Mouse (Mus musculus): ENCODE measurements around the gene BC005561. TPM values are rescaled to one million over a fixed set of nuclear protein-coding genes. Genes with fewer than 3 reads are reported as not detected.

Gene BC005561
- 15.2 and 16.7 TPM in 2 replicates for polyA plus RNA-seq (2014; fragmentation: Nextera tagmentation; extraction: Ambion mirVana)

- WGBS, result under 1% methylated on average over 62 of the region's 83 CpGs
- Histone ChIP-seq H3K36me3 (replicated peaks; ENCODE audit: control insufficient read depth, insufficient read depth, low read depth, low read length) (no peaks in the 10 kb centered on the region; the same call in 1 of the 2 replicates), H3K9ac (replicated peaks; ENCODE audit: low read length) (peak within 1 kb of the TSS; percentile 89), H3K9me3 (replicated peaks; ENCODE audit: control insufficient read depth, low read length) (no peaks in the 10 kb centered on the region), H3K27me3 (ENCODE audit: control insufficient read depth, insufficient read depth, low read length) (no peaks in the 10 kb centered on the region), H3K4me1 (ENCODE audit: control insufficient read depth, insufficient read depth, low read length) (no peaks in the 10 kb centered on the region), H3K4me3 (ENCODE audit: low read depth, low read length) (peak within 1 kb of the TSS; percentile 81), H3K4me2 (ENCODE audit: low read depth, low read length) (peak within 1 kb of the TSS; percentile 65), H3K27ac (replicated peaks; ENCODE audit: low read depth, low read length) (peak within 1 kb of the TSS; percentile 72; the same call in 1 of the 2 replicates)
- DNase-seq (ENCODE audit: low spot score), result peak; percentile 91
- ATAC-seq (replicated peaks; ENCODE audit: insufficient number of reproducible peaks, low FRiP score, low TSS enrichment, low read depth), result peak; percentile 96
These were observed at the start of gene BC005561 for GRCm38 (mm10) chr5:104508195-104508891. BC005561 (plus strand) TSS chr5:104508352.

- peak within 1 kb of the TSS; percentile 79 for H3K4me3 ChIP-seq (ENCODE audit: low read depth, low read length)
- no peaks in the 10 kb centered on the region for H3K27me3 ChIP-seq (ENCODE audit: control insufficient read depth, insufficient read depth, low read length)
- WGBS, result 10% methylated on average over 46 of the region's 46 CpGs
- H3K27ac ChIP-seq (replicated peaks; ENCODE audit: low read depth, low read length), result peak within 1 kb of the TSS; percentile 87
- H3K36me3 ChIP-seq (replicated peaks; ENCODE audit: control insufficient read depth, insufficient read depth, low read depth, low read length), result no peaks in the 10 kb centered on the region
- H3K4me2 ChIP-seq (ENCODE audit: low read depth, low read length), result peak within 1 kb of the TSS; percentile 82
- no peaks in the 10 kb centered on the region for H3K9me3 ChIP-seq (replicated peaks; ENCODE audit: control insufficient read depth, low read length)
- H3K9ac ChIP-seq (replicated peaks; ENCODE audit: low read length), result peak within 1 kb of the TSS; percentile 98
- peak; percentile 80 for ATAC-seq (replicated peaks; ENCODE audit: insufficient number of reproducible peaks, low FRiP score, low TSS enrichment, low read depth)
- no peaks in the 10 kb centered on the region for H3K4me1 ChIP-seq (ENCODE audit: control insufficient read depth, insufficient read depth, low read length)
- DNase-seq (ENCODE audit: low spot score), result peak; percentile 79
These were observed 49.1 kb upstream of the BC005561 start, which contains the start of gene Pkd2 for GRCm38 (mm10) chr5:104458832-104459705. Pkd2 (plus strand) TSS chr5:104459450.

- Histone ChIP-seq H3K27ac (replicated peaks; ENCODE audit: low read depth, low read length) (peak overlapping the region; percentile 87), H3K9ac (replicated peaks; ENCODE audit: low read length) (peak overlapping the region; percentile 98), H3K4me1 (ENCODE audit: control insufficient read depth, insufficient read depth, low read length) (no peaks in the 10 kb centered on the region), H3K36me3 (replicated peaks; ENCODE audit: control insufficient read depth, insufficient read depth, low read depth, low read length) (no peaks in the 10 kb centered on the region), H3K4me3 (ENCODE audit: low read depth, low read length) (peak overlapping the region; percentile 79), H3K9me3 (replicated peaks; ENCODE audit: control insufficient read depth, low read length) (no peaks in the 10 kb centered on the region), H3K27me3 (ENCODE audit: control insufficient read depth, insufficient read depth, low read length) (no peaks in the 10 kb centered on the region), H3K4me2 (ENCODE audit: low read depth, low read length) (peak overlapping the region; percentile 82)
- WGBS, result under 1% methylated on average over 79 of the region's 82 CpGs
- DNase-seq (ENCODE audit: low spot score) (peak; percentile 74), ATAC-seq (replicated peaks; ENCODE audit: insufficient number of reproducible peaks, low FRiP score, low TSS enrichment, low read depth) (peak; percentile 76)
These were observed 48.3 kb upstream of the BC005561 start for GRCm38 (mm10) chr5:104459706-104460455.

GRCm38 (mm10) chr5:104460456-104460838, 47.7 kb upstream of the BC005561 start:
- no peak for ATAC-seq (replicated peaks; ENCODE audit: insufficient number of reproducible peaks, low FRiP score, low TSS enrichment, low read depth)
- Histone ChIP-seq H3K4me1 (ENCODE audit: control insufficient read depth, insufficient read depth, low read length) (no peaks in the 10 kb centered on the region), H3K36me3 (replicated peaks; ENCODE audit: control insufficient read depth, insufficient read depth, low read depth, low read length) (no peaks in the 10 kb centered on the region), H3K9me3 (replicated peaks; ENCODE audit: control insufficient read depth, low read length) (no peaks in the 10 kb centered on the region), H3K9ac (replicated peaks; ENCODE audit: low read length) (peak overlapping the region; percentile 98), H3K27me3 (ENCODE audit: control insufficient read depth, insufficient read depth, low read length) (no peaks in the 10 kb centered on the region), H3K27ac (replicated peaks; ENCODE audit: low read depth, low read length) (no peak overlapping the region), H3K4me2 (ENCODE audit: low read depth, low read length) (peak overlapping the region; percentile 82), H3K4me3 (ENCODE audit: low read depth, low read length) (peak overlapping the region; percentile 79)
- WGBS, result 35% methylated on average over 3 of the region's 3 CpGs
- no peak for DNase-seq (ENCODE audit: low spot score)

GRCm38 (mm10) chr5:104460856-104461255, 47.3 kb upstream of the BC005561 start:
- 58% methylated on average over 6 of the region's 7 CpGs for WGBS
- Histone ChIP-seq H3K4me3 (ENCODE audit: low read depth, low read length) (peak overlapping the region; percentile 79), H3K9ac (replicated peaks; ENCODE audit: low read length) (no peak overlapping the region), H3K27me3 (ENCODE audit: control insufficient read depth, insufficient read depth, low read length) (no peaks in the 10 kb centered on the region), H3K4me2 (ENCODE audit: low read depth, low read length) (peak overlapping the region; percentile 14; the same call in 1 of the 2 replicates), H3K9me3 (replicated peaks; ENCODE audit: control insufficient read depth, low read length) (no peaks in the 10 kb centered on the region), H3K36me3 (replicated peaks; ENCODE audit: control insufficient read depth, insufficient read depth, low read depth, low read length) (no peaks in the 10 kb centered on the region), H3K4me1 (ENCODE audit: control insufficient read depth, insufficient read depth, low read length) (no peaks in the 10 kb centered on the region), H3K27ac (replicated peaks; ENCODE audit: low read depth, low read length) (no peak overlapping the region)
- DNase-seq (ENCODE audit: low spot score) (peak; percentile 18), ATAC-seq (replicated peaks; ENCODE audit: insufficient number of reproducible peaks, low FRiP score, low TSS enrichment, low read depth) (no peak)

- DNase-seq (ENCODE audit: low spot score), result no peak
These were observed 42.9 kb upstream of the BC005561 start for GRCm38 (mm10) chr5:104465279-104465678.

GRCm38 (mm10) chr5:104465731-104466130, 42.4 kb upstream of the BC005561 start:
- H3K36me3 ChIP-seq (replicated peaks; ENCODE audit: control insufficient read depth, insufficient read depth, low read depth, low read length), result no peaks in the 10 kb centered on the region; the same call in 1 of the 2 replicates
- no peaks in the 10 kb centered on the region for H3K4me1 ChIP-seq (ENCODE audit: control insufficient read depth, insufficient read depth, low read length)
- WGBS, result 89% methylated on average over 12 of the region's 12 CpGs

More at GRCm38 (mm10) chr5:104465279-104465678, 42.9 kb upstream of the BC005561 start:
- no peak for ATAC-seq (replicated peaks; ENCODE audit: insufficient number of reproducible peaks, low FRiP score, low TSS enrichment, low read depth)
- no peaks in the 10 kb centered on the region for H3K9me3 ChIP-seq (replicated peaks; ENCODE audit: control insufficient read depth, low read length)
- WGBS, result 86% methylated on average over 8 of the region's 8 CpGs
- no peak overlapping the region for H3K9ac ChIP-seq (replicated peaks; ENCODE audit: low read length)
- H3K4me1 ChIP-seq (ENCODE audit: control insufficient read depth, insufficient read depth, low read length), result no peaks in the 10 kb centered on the region
- H3K27ac ChIP-seq (replicated peaks; ENCODE audit: low read depth, low read length), result no peak overlapping the region
- H3K4me3 ChIP-seq (ENCODE audit: low read depth, low read length), result no peak overlapping the region
- no peaks in the 10 kb centered on the region for H3K27me3 ChIP-seq (ENCODE audit: control insufficient read depth, insufficient read depth, low read length)
- H3K36me3 ChIP-seq (replicated peaks; ENCODE audit: control insufficient read depth, insufficient read depth, low read depth, low read length), result no peaks in the 10 kb centered on the region; the same call in 1 of the 2 replicates
- no peak overlapping the region for H3K4me2 ChIP-seq (ENCODE audit: low read depth, low read length)

More at GRCm38 (mm10) chr5:104465731-104466130, 42.4 kb upstream of the BC005561 start:
- Histone ChIP-seq H3K4me3 (ENCODE audit: low read depth, low read length) (no peak overlapping the region), H3K27me3 (ENCODE audit: control insufficient read depth, insufficient read depth, low read length) (no peaks in the 10 kb centered on the region), H3K9ac (replicated peaks; ENCODE audit: low read length) (no peak overlapping the region), H3K9me3 (replicated peaks; ENCODE audit: control insufficient read depth, low read length) (no peaks in the 10 kb centered on the region), H3K27ac (replicated peaks; ENCODE audit: low read depth, low read length) (no peak overlapping the region), H3K4me2 (ENCODE audit: low read depth, low read length) (no peak overlapping the region)
- ATAC-seq (replicated peaks; ENCODE audit: insufficient number of reproducible peaks, low FRiP score, low TSS enrichment, low read depth), result no peak
- DNase-seq (ENCODE audit: low spot score), result no peak

Data from embryonic facial prominence, embryonic 11.5 days (tissue).